Mouse (Mus musculus) megakaryocyte, embryonic 14.5 days (primary cell): ENCODE data around the gene Lamb3.

Experiments
- FLI1 ChIP-seq: IDR thresholded peaks from 2 replicates; pipeline ENCODE4 v1.6.1; 2012; ENCODE audit warnings: low read length, inconsistent platforms, mixed read lengths
- GATA1 ChIP-seq: IDR thresholded peaks from 3 replicates; pipeline ENCODE4 v1.6.1; 2012; ENCODE audit warnings: mixed read lengths, low read length, inconsistent platforms, borderline replicate concordance

- TF ChIP-seq GATA1 (no peak), FLI1 (no peak)
These were observed 71.0 kb downstream of the Lamb3 start for GRCm38 (mm10) chr1:193278414-193279045.
